Mouse (Mus musculus) lung, adult 2 months (tissue): Measurements from ENCODE around the gene Uvrag.

Experiments used
- CTCF ChIP-seq: fragments of 200-500 bp; IDR thresholded peaks from 2 replicates; pipeline ENCODE4 v1.5.1; 2011; ENCODE audit warnings: mild to moderate bottlenecking, low read length, control low read depth; ENCODE audit not compliant: insufficient read depth
- POLR2A ChIP-seq: fragments of 200-500 bp; IDR thresholded peaks from 2 replicates; pipeline ENCODE4 v1.6.1; 2011; ENCODE audit warnings: low read depth, mild to moderate bottlenecking, control low read depth, low read length, borderline replicate concordance; ENCODE audit errors: extremely low read depth

DNA sequence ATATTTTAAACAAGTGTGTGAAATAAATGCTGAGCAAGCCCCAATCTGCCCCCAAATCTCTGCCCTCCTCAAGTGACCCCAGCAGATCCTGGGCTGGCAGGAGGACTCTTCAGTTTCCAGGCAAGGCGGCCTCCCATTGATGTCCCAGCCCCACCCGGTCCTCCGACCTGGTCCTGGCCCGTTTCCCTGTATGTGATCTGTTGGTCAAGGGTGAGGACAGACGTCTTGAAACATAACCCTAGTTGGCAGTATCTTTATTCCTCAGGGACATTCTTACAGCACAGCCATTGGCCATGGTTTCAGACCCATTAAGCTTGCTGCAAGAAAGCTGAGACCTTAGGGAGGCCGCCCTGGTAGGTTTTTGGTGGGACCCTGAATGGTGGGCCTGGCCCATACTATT is 287.1 kb downstream of the Uvrag start:
- no peak for TF ChIP-seq POLR2A
- TF ChIP-seq CTCF = no peak
